In genomic region chr9:111449880-111450279, GRCm38 (mm10) we compare ENCODE assay signal across 30 mouse cellular contexts. TPM values are rescaled to one million over a fixed set of nuclear protein-coding genes. Genes with fewer than 3 reads are reported as not detected.
"Had no signal": no experiment of that assay in that cellular context is flagged by ENCODE, and none has a peak within 500 bp of the region (broad histone marks: within the 10 kb centered on the region; RNA-seq: fewer than 3 reads in every experiment).

No protein-coding gene starts in this region.

- ATAC-seq: forebrain, embryonic 13.5 days; forebrain, embryonic 14.5 days; forebrain, embryonic 15.5 days; forebrain, embryonic 16.5 days; forebrain, postnatal 0 days had no signal

- H3K4me2 ChIP-seq: embryonic facial prominence, embryonic 12.5 days; embryonic facial prominence, embryonic 13.5 days; embryonic facial prominence, embryonic 15.5 days; forebrain, embryonic 12.5 days; forebrain, embryonic 13.5 days; forebrain, embryonic 15.5 days had no signal

- H3K4me1 ChIP-seq: embryonic facial prominence, embryonic 12.5 days; embryonic facial prominence, embryonic 15.5 days; forebrain, embryonic 10.5 days; forebrain, embryonic 12.5 days; forebrain, embryonic 13.5 days; forebrain, embryonic 15.5 days had no signal

- DNase-seq: cerebellum, adult 18-20 months; cerebellum, adult 2 months; cerebellum, adult 8-10 months; cerebellum, adult 9-10 months; cerebellum, adult 9-11 months; cerebellum, postnatal 10 days; cerebellum, postnatal 14 days; cerebellum, postnatal 25 days; cerebellum, postnatal 36 days; embryo, embryonic 11 days; forebrain, postnatal 0 days; gastrocnemius, adult 2 months; gastrocnemius, postnatal 10 days; gastrocnemius, postnatal 14 days; gastrocnemius, postnatal 25 days; gastrocnemius, postnatal 36 days; heart, adult 18-20 months had no signal

- H3K36me3 ChIP-seq: embryonic facial prominence, embryonic 10.5 days; embryonic facial prominence, embryonic 12.5 days; embryonic facial prominence, embryonic 13.5 days; embryonic facial prominence, embryonic 15.5 days; forebrain, embryonic 10.5 days; forebrain, embryonic 12.5 days; forebrain, embryonic 15.5 days had no signal

- H3K4me3 ChIP-seq: embryonic facial prominence, embryonic 10.5 days; embryonic facial prominence, embryonic 12.5 days; embryonic facial prominence, embryonic 13.5 days; embryonic facial prominence, embryonic 15.5 days; erythroblast, embryonic 14.5 days; forebrain, embryonic 10.5 days; forebrain, embryonic 12.5 days; forebrain, embryonic 13.5 days; forebrain, embryonic 15.5 days; gastrocnemius, adult 2 months had no signal

- H3K27ac ChIP-seq: embryonic facial prominence, embryonic 10.5 days; embryonic facial prominence, embryonic 12.5 days; embryonic facial prominence, embryonic 13.5 days; embryonic facial prominence, embryonic 15.5 days; forebrain, embryonic 10.5 days; forebrain, embryonic 12.5 days; forebrain, embryonic 13.5 days; forebrain, embryonic 15.5 days; gastrocnemius, adult 2 months had no signal

- H3K9me3 ChIP-seq: embryonic facial prominence, embryonic 10.5 days; embryonic facial prominence, embryonic 12.5 days; embryonic facial prominence, embryonic 13.5 days; embryonic facial prominence, embryonic 15.5 days; forebrain, embryonic 10.5 days; forebrain, embryonic 12.5 days; forebrain, embryonic 13.5 days; forebrain, embryonic 15.5 days had no signal

- H3K9ac ChIP-seq: embryonic facial prominence, embryonic 12.5 days; embryonic facial prominence, embryonic 13.5 days; embryonic facial prominence, embryonic 15.5 days; forebrain, embryonic 12.5 days; forebrain, embryonic 13.5 days; forebrain, embryonic 15.5 days; forebrain, postnatal 0 days had no signal

- H3K27me3 ChIP-seq: embryonic facial prominence, embryonic 12.5 days; embryonic facial prominence, embryonic 13.5 days; embryonic facial prominence, embryonic 15.5 days; forebrain, embryonic 12.5 days; forebrain, embryonic 13.5 days; forebrain, embryonic 15.5 days had no signal

RNA-seq across cellular contexts. Expression of gene Dclk3, which starts 11.0 kb away (rescaled TPM):
- total RNA-seq: common myeloid progenitor, adult 5-6 weeks; granulocyte monocyte progenitor cell, adult 5-6 weeks had no signal
- polyA plus RNA-seq: erythroblast, embryonic 14.5 days had no signal
